Mouse (Mus musculus) liver, embryonic 15.5 days (tissue): ENCODE measurements around the gene Crkl. TPM values are rescaled to one million over a fixed set of nuclear protein-coding genes. Genes with fewer than 3 reads are reported as not detected.

ENCODE experiments used
- ATAC-seq: fragments of 200-750 bp; cut with Nextera tagmentation; 2 replicates; pipeline ENCODE4 v1.8.0; 2017; ENCODE audit warnings: moderate number of reproducible peaks, mild to moderate bottlenecking, moderate library complexity; ENCODE audit not compliant: insufficient read depth
- H3K27ac ChIP-seq: fragments of 300-500 bp; sonication (generic); replicated peaks from 2 replicates; pipeline ENCODE4 v1.5.1; 2015; ENCODE audit warnings: mild to moderate bottlenecking, inconsistent platforms
- H3K27me3 ChIP-seq: fragments of 300-500 bp; sonication (generic); 2 replicates; pipeline ENCODE4 v1.6.1; 2015; ENCODE audit warnings: mild to moderate bottlenecking, inconsistent platforms
- H3K36me3 ChIP-seq: fragments of 300-500 bp; sonication (generic); replicated peaks from 2 replicates; pipeline ENCODE4 v1.6.1; 2015; ENCODE audit warnings: moderate library complexity, mild to moderate bottlenecking, inconsistent platforms
- H3K4me1 ChIP-seq: fragments of 300-500 bp; sonication (generic); replicated peaks from 2 replicates; pipeline ENCODE4 v1.6.1; 2015; ENCODE audit warnings: inconsistent platforms
- H3K4me2 ChIP-seq: fragments of 300-500 bp; sonication (generic); 2 replicates; pipeline ENCODE4 v1.6.1; 2015; ENCODE audit warnings: moderate library complexity, mild to moderate bottlenecking, inconsistent platforms
- H3K4me3 ChIP-seq: fragments of 300-500 bp; sonication (generic); replicated peaks from 2 replicates; pipeline ENCODE4 v1.5.1; 2015; ENCODE audit warnings: mild to moderate bottlenecking, inconsistent platforms
- H3K9ac ChIP-seq: fragments of 300-500 bp; sonication (generic); 2 replicates; pipeline ENCODE4 v1.6.1; 2015; ENCODE audit warnings: moderate library complexity, mild to moderate bottlenecking, inconsistent platforms
- H3K9me3 ChIP-seq: fragments of 300-500 bp; sonication (generic); replicated peaks from 2 replicates; pipeline ENCODE4 v1.6.1; 2016; ENCODE audit warnings: inconsistent platforms
- WGBS: fragments of 180-500 bp; shearing (Covaris S2); methylation state at CpG from one replicate; pipeline ENCODE4 v1.1.7; 2015; ENCODE audit warnings: mixed read lengths; ENCODE audit not compliant: insufficient replicate concordance; 5-methylcytosine and 5-hydroxymethylcytosine counted together
- polyA plus RNA-seq: library from polyadenylated mRNA; unstranded; fragments of >200 nt; fragmentation: Nextera tagmentation; extraction: Ambion mirVana; gene quantifications from 2 replicates; pipeline ENCODE4 v1.2.1, GENCODE M21; 2015

The Crkl gene
- 28.2 and 29.3 TPM in 2 replicates for polyA plus RNA-seq

DNA sequence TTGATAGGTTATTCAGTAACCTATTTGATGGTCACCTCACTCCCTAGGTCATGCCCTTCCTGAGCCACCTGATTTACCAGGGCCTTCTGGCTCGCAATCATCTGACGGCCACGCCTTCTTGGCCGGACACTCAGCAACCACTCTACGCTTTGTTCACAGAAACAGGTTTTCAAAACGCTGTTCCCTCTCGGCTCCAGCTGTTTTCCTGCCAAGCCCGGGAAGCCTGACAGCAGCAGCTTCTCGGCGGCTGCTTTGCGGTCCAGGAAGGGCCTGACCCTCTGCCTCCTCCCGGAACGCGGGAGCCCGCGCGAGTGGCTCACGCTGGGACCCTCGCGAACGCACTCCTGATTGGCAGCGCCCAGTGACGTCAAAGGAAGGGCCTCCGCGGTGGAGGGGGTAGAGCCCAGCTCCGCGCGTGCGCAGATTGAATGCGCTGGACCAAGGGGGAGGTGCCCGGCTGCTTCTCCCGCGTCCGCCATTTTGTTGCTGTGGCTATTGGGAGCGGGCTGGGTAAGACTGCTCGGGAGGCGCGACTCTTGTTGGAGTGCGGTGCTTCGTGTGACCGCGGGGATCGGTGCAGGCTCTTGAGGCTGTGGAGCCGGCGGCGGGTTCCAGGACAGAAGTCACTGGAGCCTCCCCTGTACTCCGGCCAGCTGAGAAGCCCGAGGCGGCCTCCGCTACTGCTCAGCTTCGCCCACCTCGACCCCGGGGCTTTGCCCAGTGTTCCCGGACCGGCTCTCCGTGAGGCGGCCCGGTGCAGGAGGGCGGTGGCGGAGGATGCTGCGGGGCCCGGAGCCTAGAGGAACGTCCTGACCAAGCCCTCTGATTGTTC, at the start of gene Crkl:
Gene Crkl, plus strand, starts transcription at position 447 of the 832 bp plus-strand sequence.
- peak; percentile 92 for ATAC-seq
- peaks cover 11% of the 10 kb centered on the region for H3K36me3 ChIP-seq
- whole genome bisulfite sequencing, result under 1% methylated on average over 63 of the region's 63 CpGs
- no peaks in the 10 kb centered on the region for H3K9me3 ChIP-seq
- H3K4me3 ChIP-seq, result peak within 1 kb of the TSS; percentile 89
- H3K27me3 ChIP-seq, result no peaks in the 10 kb centered on the region
- H3K9ac ChIP-seq, result peak within 1 kb of the TSS; percentile 99
- H3K4me1 ChIP-seq, result peaks cover 33% of the 10 kb centered on the region
- H3K4me2 ChIP-seq, result peak within 1 kb of the TSS; percentile 88
- H3K27ac ChIP-seq, result peak within 1 kb of the TSS; percentile 96

DNA sequence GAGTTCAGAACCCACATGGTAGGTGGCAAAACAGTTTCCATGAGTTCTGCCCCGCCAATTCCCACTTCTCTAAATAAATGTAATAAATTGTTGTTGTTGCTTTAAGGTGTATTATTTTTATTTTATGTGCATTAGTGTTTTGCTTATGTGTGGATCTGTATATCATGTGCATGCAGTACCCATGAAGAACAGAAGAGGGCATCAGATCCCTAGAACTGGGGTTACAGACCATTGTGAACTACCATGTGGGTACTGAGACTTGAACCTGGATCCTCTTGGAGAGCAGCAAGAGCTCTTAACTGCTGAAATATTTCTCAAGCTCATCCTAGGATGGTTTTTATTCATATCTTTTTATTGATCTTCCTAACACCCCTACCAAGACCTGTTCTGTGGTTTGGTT, 48.9 kb upstream of the Crkl start:
- H3K27ac ChIP-seq, result no peak overlapping the region
- no peak overlapping the region for H3K4me2 ChIP-seq
- H3K9ac ChIP-seq, result no peak overlapping the region
- H3K4me1 ChIP-seq, result peaks cover 29% of the 10 kb centered on the region
- no peak overlapping the region for H3K4me3 ChIP-seq
- ATAC-seq, result no peak
- H3K36me3 ChIP-seq, result 0 out of 2 replicates have a peak, but pooled peaks cover 4% of the 10 kb centered on the region
- H3K27me3 ChIP-seq, result no peaks in the 10 kb centered on the region
- WGBS, result 30% methylated on average over 1 of the region's 1 CpGs
- no peaks in the 10 kb centered on the region for H3K9me3 ChIP-seq

DNA sequence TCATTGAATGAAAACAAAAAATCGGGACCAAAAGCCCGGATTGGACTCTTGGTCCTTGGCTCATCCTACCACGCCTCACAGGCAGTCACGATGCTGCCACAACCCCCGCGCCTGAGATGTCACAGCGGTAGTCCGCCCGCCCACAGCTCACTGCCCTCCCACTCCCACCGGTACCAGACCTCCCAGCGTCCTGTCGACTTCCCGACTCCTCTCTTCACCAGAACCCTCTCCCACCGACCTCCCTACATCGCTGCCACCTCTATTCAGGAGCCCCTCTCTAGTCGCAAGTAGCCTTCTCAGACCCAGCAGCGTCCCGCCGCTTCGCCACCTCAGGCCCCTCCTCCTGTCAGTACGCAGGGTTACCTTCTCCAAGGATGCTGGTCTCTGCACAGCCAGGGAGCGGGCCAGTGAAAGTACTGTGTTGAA, 46.5 kb upstream of the Crkl start:
- peak; percentile 56 for ATAC-seq
- under 1% methylated on average over 22 of the region's 22 CpGs for WGBS
- peak overlapping the region; percentile 87 for H3K9ac ChIP-seq
- peak overlapping the region; percentile 93 for H3K4me3 ChIP-seq
- peak overlapping the region; percentile 80 for H3K27ac ChIP-seq
- H3K9me3 ChIP-seq, result no peaks in the 10 kb centered on the region
- H3K27me3 ChIP-seq, result no peaks in the 10 kb centered on the region
- H3K4me1 ChIP-seq, result peaks cover 52% of the 10 kb centered on the region
- H3K36me3 ChIP-seq, result 0 out of 2 replicates have a peak, but pooled peaks cover 10% of the 10 kb centered on the region
- H3K4me2 ChIP-seq, result peak overlapping the region; percentile 87

DNA sequence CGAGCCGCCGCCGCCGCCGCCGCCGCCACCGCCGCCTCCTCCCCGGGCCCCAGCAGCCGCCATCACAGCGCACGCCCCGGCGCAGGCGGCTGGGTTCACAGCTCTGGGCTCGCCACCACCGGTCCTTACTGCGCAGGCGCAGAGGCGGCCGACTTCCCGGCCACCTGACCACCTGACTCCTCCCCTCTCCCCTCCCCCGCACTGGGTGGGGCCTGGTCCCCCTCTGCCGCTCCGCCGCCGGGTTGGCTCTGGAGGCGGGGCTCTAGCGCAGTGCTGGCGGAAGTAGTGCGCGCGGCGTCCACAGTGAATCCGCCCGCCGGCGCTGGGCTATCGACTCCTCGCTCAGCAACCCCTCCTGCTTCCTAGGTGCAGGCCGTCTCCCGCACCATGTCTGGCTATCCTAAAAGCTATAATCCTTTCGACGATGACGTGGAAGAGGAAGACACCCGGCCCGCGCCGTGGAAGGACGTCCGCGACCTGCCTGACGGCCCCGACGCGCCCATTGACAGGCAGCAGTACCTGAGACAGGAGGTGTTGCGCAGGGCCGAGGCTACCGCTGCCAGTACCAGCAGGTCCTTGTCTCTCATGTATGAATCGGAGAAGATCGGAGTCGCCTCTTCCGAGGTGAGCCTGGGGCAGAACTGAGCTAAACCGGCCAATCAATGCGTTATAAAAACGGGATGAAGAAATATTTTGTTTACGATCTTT, 45.9 kb upstream of the Crkl start, which contains the start of the genes Snap29 and Pi4ka:
Gene Snap29, plus strand, starts transcription at position 251 of the 708 bp plus-strand sequence.
Gene Pi4ka, minus strand, starts transcription at position 579 of the 708 bp plus-strand sequence.
- Histone ChIP-seq H3K9ac (peak within 1 kb of the TSS; percentile 87), H3K4me3 (peak within 1 kb of the TSS; percentile 93), H3K9me3 (no peaks in the 10 kb centered on the region), H3K36me3 (0 out of 2 replicates have a peak, but pooled peaks cover 10% of the 10 kb centered on the region), H3K4me1 (peaks cover 57% of the 10 kb centered on the region), H3K4me2 (peak within 1 kb of the TSS; percentile 87), H3K27me3 (no peaks in the 10 kb centered on the region), H3K27ac (peak within 1 kb of the TSS; percentile 93)
- WGBS, result under 1% methylated on average over 69 of the region's 69 CpGs
- ATAC-seq, result peak; percentile 96

DNA sequence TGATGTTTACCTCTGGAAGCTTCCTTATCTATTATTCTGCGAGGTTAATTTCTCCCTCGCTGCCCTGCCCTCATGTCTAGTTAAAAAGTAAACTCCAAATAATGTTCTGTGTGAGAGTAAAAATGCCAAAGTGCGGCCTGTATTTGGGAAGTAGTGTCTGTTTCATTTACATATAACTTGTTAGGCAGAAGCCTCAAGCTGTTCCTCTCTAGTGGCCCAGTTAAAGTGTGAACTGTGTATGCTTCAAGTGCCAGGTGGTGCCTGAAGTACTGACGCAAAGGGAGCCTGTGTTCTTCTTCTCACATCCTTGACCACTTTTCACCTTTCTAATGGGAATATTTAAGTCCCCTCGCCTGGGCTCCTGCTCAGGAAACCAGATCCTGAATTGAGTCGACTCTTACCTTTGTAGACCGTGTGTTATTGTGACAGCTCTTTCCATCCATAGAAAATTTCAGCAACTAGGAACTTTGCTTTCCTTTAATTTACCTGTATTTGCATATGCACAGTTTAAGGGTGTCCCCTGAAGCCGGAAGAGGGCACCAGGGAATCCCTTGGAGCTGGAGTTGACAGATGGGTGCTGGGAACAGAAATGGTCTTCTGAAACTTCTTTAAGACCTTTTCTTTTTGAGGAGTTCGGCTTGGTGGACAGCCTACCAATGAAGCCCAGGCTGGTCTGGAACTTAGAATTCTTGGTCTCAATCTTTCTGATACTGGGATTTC, 45.1 kb upstream of the Crkl start:
- WGBS, result 31% methylated on average over 9 of the region's 9 CpGs
- peak overlapping the region; percentile 72 for H3K4me2 ChIP-seq
- no peak for ATAC-seq
- 0 out of 2 replicates have a peak, but pooled peaks cover 10% of the 10 kb centered on the region for H3K36me3 ChIP-seq
- H3K9ac ChIP-seq, result peak overlapping the region; percentile 87
- peaks cover 57% of the 10 kb centered on the region for H3K4me1 ChIP-seq
- H3K9me3 ChIP-seq, result no peaks in the 10 kb centered on the region
- peak overlapping the region; percentile 93 for H3K4me3 ChIP-seq
- no peaks in the 10 kb centered on the region for H3K27me3 ChIP-seq
- peak overlapping the region; percentile 93 for H3K27ac ChIP-seq

DNA sequence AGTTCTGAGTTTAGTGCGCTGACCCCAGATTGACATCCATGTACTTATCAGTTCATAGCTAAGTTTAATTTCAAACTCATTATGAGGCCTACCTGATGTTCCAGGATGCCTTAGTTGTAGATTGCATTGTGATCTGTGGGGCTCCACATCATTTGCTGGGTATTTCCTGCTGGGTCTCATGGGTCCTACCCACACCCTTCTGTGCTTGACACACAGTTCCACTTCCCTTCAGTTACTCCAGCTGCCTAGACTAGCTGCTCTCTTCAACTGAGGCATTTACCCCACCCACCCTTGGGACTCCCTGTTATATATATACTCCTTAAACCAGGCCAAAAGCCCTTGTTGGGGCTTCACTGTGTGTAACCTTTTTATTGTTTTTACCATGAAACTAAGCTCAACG, 42.7 kb upstream of the Crkl start:
- WGBS, result 85% methylated on average over 2 of the region's 2 CpGs
- H3K4me1 ChIP-seq, result peaks cover 55% of the 10 kb centered on the region
- no peak for ATAC-seq

DNA sequence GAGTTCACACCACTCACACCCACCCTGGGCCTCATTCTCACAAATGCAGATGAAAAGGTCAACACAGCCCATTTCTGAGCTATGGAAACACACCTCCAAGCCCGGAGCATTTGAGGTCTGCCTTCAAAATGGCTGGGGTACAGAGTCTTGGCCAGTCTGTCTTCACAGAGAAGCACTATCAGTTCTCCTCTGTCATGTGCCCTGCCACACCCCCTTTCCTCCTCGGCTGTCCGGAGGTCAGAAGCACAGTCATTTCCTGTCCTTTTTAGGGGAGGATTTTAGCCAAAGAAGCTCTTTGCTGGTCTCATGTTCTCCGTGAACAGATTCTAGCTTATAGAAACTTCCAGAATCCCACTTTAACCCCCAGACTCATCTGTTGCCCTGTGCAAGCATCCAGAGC, 41.6 kb upstream of the Crkl start:
- Histone ChIP-seq H3K36me3 (0 out of 2 replicates have a peak, but pooled peaks cover 7% of the 10 kb centered on the region), H3K9me3 (no peaks in the 10 kb centered on the region), H3K27me3 (no peaks in the 10 kb centered on the region), H3K4me1 (peaks cover 43% of the 10 kb centered on the region), H3K4me2 (no peak overlapping the region), H3K4me3 (no peak overlapping the region), H3K27ac (no peak overlapping the region), H3K9ac (no peak overlapping the region)
- WGBS, result 24% methylated on average over 4 of the region's 4 CpGs
- no peak for ATAC-seq

More for the DNA sequence above, 42.7 kb upstream of the Crkl start:
- Histone ChIP-seq H3K9ac (no peak overlapping the region), H3K27me3 (no peaks in the 10 kb centered on the region), H3K4me3 (no peak overlapping the region), H3K9me3 (no peaks in the 10 kb centered on the region), H3K36me3 (0 out of 2 replicates have a peak, but pooled peaks cover 7% of the 10 kb centered on the region), H3K4me2 (no peak overlapping the region), H3K27ac (no peak overlapping the region)

DNA sequence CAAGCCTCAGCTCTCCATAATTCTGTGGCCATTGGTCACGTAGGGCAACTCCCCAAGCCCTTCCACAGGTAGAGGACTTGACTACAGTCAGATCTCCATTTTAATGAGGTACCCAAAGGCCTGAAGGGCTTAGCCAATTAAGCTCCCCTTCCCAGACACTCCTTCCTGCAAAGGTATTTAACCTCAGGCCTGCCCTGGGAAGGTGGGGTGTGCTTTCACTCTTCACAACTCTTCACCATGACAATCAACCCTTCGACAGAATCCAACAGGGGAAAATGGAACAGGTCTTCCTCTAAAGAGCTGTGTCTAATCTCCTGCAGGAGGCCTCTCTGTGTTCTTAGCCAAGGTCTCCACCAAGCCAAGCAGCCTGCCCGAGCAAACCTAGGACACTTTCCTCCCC, 28.8 kb upstream of the Crkl start:
- Histone ChIP-seq H3K36me3 (peaks cover 73% of the 10 kb centered on the region), H3K4me1 (no peaks in the 10 kb centered on the region), H3K4me3 (no peak overlapping the region), H3K9ac (no peak overlapping the region), H3K9me3 (no peaks in the 10 kb centered on the region), H3K4me2 (no peak overlapping the region), H3K27ac (no peak overlapping the region), H3K27me3 (no peaks in the 10 kb centered on the region)
- 69% methylated on average over 3 of the region's 3 CpGs for WGBS
- no peak for ATAC-seq

DNA sequence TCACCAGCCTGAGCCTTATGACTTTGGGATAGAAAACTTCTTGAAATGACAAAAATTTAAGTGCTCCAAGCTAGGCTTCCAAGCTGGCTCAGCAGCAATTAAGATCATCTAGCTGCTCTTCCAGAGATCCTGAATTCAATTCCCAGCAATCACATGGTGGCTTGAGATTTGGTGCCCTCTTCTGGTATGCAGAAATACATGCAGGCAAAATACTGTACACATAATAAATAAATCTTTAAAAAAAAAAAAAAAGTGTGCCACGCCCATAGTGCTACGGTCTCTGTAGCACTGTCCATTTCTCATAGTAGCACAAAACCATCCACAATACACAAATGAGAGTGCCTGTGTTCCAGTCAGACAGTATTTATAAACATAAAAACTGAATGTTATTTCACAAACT, 19.2 kb upstream of the Crkl start:
- no peak overlapping the region for H3K27ac ChIP-seq
- H3K4me3 ChIP-seq, result no peak overlapping the region
- no peak overlapping the region for H3K9ac ChIP-seq
- no peaks in the 10 kb centered on the region for H3K27me3 ChIP-seq
- no peak for ATAC-seq
- H3K9me3 ChIP-seq, result no peaks in the 10 kb centered on the region
- peaks cover 18% of the 10 kb centered on the region for H3K36me3 ChIP-seq
- H3K4me2 ChIP-seq, result no peak overlapping the region
- H3K4me1 ChIP-seq, result no peaks in the 10 kb centered on the region; the same call in 1 of the 2 replicates
- WGBS, result 45% methylated on average over 2 of the region's 2 CpGs

DNA sequence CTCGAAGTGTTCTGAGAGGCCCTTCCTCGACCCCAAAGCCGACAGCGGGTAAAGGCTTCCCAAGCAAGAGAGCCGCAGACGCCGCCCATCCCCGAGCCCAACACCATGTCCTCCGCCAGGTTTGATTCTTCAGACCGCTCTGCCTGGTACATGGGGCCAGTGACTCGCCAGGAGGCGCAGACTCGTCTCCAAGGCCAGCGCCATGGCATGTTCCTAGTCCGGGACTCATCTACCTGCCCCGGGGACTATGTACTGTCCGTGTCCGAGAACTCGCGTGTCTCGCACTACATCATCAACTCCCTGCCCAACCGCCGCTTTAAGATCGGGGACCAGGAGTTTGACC, 557 bp downstream of the Crkl start:
- ATAC-seq, result peak; percentile 54

More for the DNA sequence above, 557 bp downstream of the Crkl start:
- peak overlapping the region; percentile 99 for H3K9ac ChIP-seq
- WGBS, result under 1% methylated on average over 24 of the region's 24 CpGs
- peaks cover 17% of the 10 kb centered on the region for H3K36me3 ChIP-seq
- H3K27ac ChIP-seq, result peak overlapping the region; percentile 96
- no peaks in the 10 kb centered on the region for H3K9me3 ChIP-seq
- H3K4me2 ChIP-seq, result peak overlapping the region; percentile 88
- no peaks in the 10 kb centered on the region for H3K27me3 ChIP-seq
- H3K4me3 ChIP-seq, result peak overlapping the region; percentile 89
- peaks cover 39% of the 10 kb centered on the region for H3K4me1 ChIP-seq
